Mouse (Mus musculus) kidney, adult 9 months (tissue): ENCODE measurements at regions not wholly inside any gene's neighbourhood (a gene's known extent, or its start where the extent isn't known, plus 50 kb on each side); places are given as distances from the start of the nearest gene placed in this dataset.

Experiments
- DNase-seq: peaks from one replicate; pipeline ENCODE4 v3.0.0; 2022

DNA sequence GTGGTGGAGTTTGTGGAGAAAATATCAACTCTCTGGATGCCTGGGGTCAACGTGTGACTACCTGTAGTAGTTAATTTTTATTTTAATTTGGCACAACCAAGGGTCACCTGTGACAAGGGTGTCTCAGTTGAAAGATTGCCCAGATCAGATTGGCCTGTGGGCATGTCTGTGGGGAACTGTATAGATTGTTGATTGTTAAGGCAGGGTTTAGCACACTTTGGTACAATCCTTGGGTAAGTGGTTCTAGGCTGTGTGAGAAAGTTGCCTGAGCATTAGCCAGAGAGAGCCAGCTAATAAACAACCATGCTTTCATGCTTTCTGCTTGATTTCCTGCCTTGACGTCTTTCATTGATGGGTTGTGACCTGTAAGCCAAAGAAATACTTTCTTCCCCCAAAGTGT lies 229.3 kb downstream of the Tex36 start:
- DNase-seq, result no peak

DNA sequence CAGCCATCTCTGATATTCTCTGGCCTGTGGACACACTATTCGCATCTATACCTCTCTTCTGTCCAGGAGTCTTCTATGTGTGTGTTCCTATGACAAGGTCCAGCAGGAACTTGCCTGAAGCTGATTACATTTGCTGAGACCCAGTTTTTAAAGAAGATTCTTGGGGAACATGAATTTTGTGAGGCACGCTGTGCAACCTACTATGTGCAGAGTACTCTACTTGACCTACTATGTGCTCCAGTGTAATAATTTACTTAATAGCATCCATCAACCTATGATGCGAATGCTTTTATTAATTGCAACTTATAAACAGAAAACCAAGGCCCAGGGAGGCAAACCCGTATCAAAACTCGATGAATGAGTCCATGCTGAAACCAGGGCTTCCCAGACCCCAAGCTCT lies 231.4 kb downstream of the Tex36 start:
- no peak for DNase-seq

DNA sequence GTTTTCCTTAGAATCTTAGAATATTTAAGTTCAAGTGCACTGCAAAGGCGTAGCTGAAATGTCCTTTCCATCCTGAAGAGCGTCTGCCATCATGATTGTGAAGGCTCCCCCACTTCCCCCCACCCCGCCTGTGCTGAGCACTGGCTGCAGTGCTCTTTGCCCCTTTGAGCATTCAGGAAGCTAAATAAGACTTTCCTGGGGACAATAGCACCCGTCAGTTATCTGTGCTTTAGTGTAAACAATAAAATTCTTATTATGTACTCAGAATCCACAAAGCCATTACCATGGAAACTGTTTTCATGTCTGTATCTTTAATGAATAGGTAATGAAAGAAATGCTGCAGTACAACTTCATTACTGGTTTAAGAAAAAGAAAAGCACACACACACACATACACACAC lies 237.4 kb downstream of the Tex36 start:
- no peak for DNase-seq

DNA sequence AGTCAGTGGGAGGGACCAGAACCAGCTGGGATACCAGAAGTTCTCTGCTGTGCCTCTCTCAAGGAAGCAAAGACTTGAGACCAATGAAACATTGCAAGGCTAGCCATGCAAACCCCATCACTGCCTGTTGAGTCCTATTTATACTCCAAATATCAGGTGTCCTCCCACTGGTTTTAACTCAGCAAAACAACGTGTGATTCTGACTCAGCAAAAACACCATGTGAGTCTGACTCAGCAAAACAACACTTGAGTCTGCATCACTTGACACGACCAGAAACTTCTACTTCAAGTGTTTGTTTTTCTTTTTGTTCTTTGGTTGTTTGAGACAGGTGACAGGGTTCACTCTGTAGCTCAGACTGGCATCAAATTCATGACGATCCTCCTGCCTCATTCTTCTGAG lies 204.6 kb upstream of the Ctbp2 start:
- no peak for DNase-seq

DNA sequence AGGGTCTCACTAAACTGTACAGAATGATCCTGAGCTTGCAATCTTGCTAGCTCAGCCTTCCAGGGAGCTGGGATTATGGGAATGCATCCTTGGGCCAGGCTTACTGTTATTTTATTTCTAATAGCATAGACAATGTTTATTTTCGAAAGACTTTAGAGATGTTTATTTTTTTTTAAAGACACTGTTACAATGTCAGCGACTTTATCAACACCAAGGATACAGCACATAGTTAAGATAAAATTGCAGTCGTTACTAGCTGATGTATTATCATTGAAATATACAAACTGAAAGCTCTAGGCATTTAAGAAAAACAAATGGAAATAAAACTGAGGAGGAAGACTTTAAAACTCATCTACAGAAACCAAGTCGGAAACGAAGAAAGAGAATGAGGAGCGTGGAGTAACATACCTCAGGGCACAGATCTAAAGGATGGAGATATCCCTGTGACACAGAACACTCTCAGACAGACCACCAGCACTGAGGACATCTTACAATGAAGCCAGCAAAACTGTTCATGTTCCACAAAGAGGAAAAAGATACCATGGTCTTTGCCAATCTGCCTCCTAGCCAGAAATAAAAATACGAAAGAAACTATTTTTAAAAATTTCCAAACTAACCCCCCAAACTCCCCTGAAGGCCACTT lies 201.5 kb upstream of the Ctbp2 start:
- no peak for DNase-seq

DNA sequence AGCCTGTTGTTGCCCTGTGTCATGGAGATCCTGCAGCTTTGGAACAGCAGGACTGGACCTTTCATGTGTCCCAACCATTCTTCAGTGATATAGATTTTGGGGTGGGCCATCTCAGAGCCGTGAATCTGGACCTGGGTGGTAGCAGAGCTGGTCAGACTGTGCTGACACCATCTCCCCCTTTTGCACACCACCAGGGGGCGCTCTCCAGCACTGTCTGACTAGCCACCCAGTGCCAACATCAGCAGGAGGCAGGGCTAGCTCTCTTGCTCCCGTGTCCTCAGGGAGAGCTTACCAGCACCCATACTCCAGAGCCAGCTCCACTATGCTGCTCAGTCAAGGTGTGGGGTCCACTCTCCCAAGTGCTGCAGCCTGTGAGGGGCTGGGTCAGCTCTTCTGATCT lies 199.8 kb upstream of the Ctbp2 start:
- no peak for DNase-seq

DNA sequence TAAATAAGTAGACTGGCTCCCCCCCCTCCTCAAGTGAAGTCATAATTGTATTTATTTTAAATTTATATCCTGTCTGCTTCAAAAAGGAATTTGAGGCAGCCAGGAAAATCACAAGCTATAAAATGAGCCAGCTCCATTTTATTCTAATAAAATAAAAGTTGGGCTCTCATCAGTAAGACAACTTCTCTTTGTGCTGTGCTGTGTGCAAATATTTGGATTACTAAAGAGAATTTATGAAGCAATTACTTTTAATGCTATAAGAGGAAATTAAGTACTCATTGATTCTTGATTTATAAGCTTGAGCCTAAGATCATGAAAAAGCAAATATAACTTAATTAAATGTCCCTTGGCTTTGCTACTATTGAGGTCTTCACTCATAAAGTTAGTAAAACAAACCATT lies 193.4 kb upstream of the Ctbp2 start:
- no peak for DNase-seq

DNA sequence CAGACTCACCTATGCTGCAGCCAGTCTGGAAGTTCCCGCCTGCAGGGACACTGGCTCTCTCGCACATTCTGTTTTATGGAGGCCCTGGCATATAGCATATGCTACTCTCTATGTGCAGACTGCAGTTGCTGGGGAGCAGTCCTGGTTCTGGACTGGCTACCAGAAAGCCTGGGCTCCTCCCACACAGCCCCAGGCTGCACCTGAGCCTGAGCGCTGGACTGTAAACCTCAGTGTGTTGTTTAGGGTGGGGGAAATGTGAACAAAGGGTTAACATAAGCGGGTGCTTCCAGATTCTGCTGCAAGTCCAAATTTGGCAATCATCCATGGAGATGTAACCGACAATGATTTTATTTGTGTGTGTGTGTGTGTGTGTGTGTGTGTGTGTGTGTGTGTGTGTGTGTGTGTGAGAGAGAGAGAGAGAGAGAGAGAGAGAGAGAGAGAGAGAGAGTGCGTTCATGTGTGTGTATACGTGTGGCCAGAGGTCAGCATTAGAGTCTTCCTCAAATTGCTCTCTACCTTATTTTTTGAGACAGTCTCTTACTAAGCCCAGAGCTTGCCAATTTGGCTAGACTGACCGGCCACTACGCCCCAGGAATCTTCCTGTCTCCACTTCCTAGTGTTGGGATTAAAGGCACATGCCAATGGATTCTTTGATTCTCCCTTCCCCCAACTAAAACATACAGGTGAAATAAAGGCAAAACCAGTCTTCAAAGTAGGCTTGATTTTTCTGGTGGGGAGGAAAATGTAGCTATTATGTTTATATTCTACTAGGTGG lies 192.7 kb upstream of the Ctbp2 start:
- DNase-seq, result no peak

DNA sequence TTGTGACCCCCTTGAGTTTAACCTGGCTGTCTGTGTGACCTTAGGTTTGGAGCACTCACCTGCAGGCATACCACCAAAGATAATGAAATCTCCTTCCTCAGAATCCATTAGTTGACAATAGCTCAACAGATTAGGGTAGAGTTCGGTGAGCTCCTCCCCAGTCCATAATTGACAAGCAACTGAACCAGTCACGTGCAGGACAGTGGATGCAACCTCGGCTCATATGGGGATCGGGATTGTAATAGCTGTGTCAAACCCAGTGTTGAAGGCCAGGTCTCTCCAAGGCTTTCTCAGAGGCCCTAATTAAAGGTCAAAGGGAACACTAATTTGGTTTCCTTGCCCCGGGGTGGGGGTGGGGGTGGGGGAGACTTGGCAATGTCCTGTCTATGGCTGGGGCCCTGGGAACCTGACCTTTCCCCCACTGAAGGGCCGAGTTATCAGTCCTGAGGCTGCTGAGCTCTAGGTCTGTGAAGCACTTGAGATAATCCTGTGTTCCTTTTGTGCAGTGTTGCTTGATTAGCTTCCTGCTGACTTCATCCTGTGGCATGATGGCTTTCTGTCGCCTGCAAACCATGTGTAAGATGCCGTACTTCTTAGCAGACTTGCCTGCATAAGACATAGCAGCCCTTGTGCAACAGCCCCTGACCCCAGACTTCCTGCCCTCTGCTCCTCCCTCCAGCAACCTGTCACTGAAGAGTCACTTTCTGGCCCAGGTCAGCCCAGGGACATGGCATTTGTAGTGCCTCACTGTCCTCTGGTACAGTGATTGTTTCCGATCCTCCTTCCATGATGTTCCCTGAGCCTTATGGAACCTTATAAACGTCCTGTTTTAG lies 191.3 kb upstream of the Ctbp2 start:
- no peak for DNase-seq

DNA sequence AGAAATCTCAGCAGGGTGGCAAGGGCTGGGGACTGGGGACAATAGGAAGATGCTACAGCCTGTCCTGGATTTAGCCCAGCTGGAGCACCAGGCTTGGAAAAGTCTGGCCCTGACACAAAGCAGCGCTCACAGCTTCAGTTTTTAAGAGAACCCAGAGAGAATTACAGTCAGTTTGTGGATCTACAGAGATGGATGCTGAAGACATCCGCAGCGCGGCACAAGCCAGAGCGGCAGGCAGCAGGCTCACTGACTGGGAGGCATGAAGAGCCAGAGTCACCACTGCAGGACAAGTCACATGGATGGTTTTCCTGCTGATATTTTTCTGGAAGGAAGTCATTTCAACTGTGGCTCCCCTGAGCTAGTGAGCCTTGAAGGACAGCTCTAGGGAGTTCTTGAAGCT lies 189.0 kb upstream of the Ctbp2 start:
- DNase-seq, result no peak

DNA sequence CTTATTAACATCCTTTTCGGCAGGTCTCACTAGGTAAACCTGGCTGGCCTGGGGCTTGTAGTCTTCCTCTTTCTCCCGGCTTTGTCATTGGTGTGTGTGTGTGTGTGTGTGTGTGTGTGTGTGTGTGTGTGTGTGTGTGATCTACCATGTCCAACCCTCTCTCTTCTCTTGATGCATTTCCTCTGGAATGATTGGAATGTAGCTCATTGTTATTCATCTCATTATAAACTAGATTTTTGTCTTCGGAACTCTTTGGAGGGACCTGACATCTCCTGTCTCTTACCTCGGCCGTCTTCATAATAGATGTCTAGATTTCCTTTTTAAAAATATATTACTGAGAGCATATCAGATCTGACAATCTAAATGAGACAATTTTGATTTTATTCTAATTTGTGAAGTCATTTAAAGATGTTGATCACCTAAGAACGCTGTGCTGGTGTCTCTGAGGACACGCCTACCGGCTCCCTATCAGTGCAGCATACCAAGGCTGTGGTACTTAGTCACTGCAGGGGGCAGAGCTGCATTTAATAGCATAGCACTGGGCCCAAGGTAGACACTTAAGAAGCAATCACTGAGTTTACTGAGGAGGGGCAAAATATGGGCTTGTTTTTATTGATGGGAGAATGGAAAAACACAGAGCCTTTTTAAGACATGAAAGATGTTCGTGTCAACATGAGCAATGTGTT lies 187.1 kb upstream of the Ctbp2 start:
- DNase-seq, result no peak

DNA sequence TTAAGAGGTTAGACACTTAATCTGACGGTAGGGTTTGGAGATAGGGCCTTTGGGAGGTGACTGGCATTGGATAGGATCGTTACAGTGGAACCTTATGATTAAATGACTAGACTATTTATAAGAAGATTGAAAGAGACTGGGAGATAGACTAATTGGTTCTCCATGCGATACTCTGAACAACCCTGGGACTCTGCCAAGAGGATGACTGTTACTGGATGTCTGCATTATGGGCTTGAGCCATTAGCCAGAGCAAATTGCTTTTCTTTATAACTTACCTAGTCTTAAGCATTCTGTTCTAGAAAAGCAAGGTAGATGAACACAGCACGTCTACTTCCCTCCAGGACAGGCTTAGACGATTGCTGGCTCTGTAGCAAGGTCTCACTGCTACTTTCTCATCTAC lies 180.3 kb upstream of the Ctbp2 start:
- DNase-seq, result no peak

DNA sequence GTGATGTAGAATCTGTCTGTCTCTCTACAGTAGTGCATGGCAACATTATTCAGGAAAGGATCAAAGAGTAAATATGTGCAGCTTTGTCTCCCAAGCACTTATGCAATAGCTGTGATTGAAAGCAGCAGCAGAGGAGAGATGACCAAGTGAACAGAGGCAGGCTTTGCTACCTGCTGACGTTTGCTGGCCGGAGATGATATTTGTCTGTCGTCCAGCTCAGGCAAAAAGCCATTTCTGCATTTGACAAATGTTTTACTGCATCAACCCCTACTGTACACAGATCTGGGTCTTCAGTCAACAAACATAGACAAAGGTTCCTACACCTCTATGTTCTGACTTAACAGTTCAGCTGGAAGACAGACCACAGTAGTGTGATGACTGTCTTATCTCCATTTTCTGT lies 166.3 kb upstream of the Ctbp2 start:
- no peak for DNase-seq

DNA sequence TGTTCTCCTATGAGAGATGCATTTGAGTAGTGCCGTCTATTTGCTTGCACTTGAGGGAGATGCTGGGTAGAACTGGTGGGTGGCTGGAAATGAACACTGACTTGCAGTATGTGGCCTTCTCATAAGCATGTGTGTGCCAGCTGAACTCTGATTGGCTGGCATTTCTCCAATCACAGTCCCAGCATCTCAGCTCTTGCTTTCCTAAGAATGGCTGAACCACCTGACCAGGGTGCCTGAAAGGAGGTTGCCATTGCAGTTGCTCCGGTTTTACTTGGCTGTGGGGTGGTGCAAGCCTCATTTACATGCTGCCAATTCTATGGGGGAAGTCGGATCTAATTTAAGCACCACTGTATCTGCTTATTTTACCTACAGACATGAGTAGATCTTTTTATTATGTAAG lies 164.1 kb upstream of the Ctbp2 start:
- no peak for DNase-seq

DNA sequence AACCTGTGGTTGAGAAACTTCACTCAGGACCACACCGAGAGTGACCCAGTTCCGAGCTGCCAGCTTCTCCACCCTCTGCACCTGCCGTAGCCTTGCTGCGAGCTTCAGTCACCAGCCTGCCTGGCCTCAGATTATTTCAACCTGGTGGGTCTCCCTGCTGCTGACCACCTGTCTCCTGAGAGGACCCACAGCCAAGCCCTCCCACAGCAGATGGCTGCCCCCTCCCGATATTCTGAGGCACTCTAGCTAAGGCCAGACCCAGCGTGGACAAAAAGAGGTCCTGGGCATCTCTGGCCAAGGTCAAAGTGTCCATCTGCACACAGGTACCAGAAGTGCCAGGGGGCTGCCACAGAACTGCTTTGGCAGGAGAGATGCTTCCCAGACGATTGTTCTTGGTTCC lies 162.7 kb upstream of the Ctbp2 start:
- no peak for DNase-seq

DNA sequence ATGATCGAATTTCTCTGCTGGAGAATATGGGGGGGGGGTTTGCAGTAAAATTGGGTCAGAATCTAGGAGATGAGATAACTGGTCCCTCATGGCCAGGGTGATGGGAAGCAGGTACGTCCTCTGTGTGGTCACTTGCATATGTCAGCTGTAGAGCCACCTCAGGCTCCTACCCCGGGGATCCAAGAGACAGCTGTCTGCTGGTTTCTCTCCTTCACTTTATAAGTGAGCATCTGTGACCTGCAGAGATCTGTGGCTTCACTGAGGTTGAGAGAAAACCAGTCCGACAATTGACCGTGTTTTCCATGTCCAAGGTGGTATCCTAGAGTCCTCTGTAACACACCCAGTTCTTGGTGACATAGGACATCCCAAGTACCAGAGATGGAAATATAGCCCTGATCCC lies 162.1 kb upstream of the Ctbp2 start:
- DNase-seq, result no peak

DNA sequence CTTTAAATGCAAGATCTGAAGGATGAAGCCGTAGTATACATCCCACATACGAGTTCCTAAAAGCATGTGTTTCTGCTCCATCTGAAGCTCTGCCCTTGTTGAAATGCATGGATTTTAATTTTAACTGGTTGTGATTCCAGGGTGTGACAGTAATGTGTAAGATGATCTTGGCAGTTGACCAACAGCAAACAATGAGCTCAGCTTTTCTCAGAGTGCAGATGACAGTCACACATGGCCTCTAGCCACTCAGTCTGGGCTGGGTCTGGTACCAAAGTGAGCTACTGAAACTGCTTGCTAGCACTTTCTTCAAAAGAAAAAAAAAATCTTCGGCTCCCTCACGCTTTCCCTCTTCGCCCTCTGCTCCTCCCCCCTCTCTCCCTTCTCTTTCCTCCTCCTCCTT lies 138.0 kb upstream of the Ctbp2 start:
- DNase-seq, result no peak

DNA sequence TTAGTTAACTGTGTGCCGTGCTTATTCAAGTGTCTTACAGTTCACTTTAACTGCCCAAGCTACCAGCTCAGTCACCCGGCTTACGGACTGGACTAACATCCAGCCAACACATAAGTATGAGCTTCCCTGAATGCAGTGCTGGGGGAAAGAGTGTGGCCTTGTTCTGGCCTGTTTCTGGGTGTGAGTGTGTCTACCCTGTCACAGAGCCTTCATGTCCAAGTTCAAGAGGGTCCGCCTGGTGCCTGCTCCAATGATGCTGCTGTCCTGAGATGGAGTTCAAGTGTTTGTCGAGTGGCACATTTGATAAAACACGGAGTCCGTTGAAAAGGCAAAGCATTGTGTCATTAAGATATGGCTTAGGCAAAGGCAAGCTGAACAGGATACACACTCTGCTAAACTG lies 135.0 kb upstream of the Ctbp2 start:
- no peak for DNase-seq

DNA sequence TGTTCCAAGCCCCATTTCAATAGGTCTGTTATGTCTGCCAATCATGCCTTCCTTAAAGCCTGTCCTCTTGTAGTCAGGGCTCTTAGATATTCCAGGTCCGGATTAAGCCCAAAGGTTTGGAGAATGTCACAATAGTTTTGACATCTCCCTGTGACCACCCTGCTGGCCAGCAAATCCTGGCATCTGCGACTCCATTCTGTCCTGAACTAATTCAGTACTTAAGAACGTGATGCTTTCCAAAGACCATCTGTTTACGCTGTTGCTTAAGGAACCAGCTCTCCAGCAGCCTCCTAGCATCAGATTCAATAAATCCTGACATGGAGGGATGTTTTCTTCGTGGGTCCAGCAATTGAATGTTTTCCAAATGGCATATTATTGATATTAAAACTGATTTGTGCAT lies 132.7 kb upstream of the Ctbp2 start:
- no peak for DNase-seq

DNA sequence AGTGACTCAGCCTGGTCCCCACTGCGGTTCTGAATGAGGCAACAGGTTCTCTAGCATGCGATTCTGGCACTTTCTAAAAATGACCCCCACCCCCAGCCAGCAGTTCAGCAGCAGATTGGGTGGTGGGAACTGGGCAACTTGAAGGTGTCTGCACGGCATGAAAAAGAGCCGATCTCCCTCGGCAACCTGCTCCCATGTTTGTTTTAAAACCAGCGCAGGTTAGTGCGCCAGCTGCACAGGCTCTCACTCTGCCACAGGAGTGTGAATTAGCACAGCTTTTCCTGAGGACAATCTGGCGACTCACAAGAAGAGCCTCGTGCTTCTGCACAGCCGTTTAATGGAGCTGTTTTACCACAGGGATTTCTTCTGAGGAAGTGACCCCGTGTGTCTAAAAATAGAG lies 120.4 kb upstream of the Ctbp2 start:
- no peak for DNase-seq

DNA sequence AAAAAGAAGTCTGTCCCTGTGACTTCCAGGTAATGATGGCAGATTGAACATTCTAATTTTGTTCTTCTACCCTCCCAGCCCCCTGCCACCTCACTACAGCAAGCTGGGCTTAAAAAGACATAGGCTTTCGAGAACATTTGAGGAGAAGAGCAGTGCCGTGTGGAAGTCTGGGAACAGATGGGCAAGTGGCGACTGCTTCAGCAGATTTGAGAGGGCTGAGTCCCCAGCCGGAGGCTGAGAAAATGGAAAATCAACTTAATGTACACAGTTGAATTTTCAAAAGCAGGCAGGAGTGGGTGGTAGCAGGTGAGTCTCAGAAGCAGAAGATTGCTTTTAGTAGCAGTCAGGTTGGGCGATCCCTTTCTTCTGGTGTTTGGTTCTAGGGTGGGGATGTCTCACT lies 110.2 kb upstream of the Ctbp2 start:
- no peak for DNase-seq

DNA sequence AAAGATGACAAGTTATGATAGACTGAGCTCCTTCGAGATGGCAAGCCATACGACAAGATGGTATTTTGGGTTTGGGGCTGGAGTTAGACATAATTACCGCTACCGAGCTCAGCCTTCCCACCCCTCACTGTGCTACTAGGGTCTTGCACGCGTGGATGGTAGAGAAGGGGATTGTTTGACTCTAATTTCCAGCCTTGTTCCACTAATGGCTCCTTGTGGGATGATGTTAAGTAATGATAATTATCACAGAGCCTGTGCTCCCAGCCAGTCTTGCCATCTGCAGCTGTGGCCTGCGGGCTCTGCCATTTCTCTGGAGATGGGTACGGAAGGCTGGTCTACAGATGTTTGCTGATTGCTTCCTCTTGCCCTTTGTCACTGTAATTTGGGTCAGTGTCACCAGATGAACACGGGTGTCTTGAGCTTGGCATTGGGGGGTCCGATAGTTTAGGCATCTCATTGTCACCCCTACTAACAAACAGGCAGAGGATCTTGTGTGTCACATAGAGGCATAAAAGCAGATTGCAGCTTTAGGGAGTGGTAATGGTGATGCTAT lies 108.8 kb upstream of the Ctbp2 start:
- DNase-seq, result no peak

DNA sequence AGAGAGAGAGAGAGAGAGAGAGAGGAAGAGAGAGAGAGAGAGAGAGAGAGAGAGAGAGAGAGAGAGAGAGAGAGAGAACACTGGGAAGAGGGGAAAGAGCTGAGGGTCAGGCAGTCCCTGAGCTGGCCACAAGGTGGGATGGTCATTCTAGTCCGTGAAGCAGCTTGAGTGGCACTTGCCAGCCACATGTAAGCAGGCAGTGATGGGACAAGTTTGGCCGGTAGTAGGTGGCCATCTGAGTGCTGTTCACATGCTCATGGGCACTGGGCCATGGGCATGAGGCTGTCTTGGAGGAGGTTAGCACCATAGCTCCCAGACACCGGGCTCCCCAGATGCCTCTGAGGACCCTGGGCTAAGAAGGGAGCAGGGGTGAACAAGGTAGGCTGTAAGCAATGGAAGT lies 106.7 kb upstream of the Ctbp2 start:
- no peak for DNase-seq
